ENCODE assay signal across 13 mouse cellular contexts in the genomic region with DNA sequence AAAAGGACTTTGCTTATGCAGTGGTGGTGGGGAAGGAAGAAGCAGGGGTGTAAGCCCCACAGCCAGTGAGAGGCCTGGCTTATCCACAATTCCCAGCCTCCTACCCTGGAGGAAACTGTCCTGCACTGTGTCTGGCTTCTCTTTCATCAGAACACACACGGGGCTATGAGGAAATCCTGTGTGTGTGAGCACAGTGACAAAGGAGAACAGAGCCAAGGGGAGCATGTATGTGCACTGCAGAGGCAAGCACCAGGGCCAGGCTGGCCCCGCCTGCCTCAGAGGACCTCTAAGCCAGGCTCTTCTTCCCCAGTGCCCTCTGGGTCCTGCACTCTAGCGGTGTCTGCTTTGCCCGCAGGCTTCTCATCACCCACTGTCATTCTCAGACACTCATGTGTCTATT. TPM values are rescaled to one million over a fixed set of nuclear protein-coding genes. Genes with fewer than 3 reads are reported as not detected.
DNase-seq lines count a peak whose midpoint lies in the region; ATAC-seq and TF ChIP-seq lines count a peak whose summit lies in the region.
"Had no signal": no experiment of that assay in that cellular context is flagged by ENCODE, and none has a peak within 500 bp of the region (broad histone marks: within the 10 kb centered on the region; RNA-seq: fewer than 3 reads in every experiment).

No protein-coding gene starts in this region.

- 57% methylated on average over 4 of the region's 4 CpGs for WGBS in heart, embryonic 15.5 days
- WGBS in midbrain, embryonic 11.5 days = 81% methylated on average over 4 of the region's 4 CpGs
- WGBS in midbrain, embryonic 14.5 days = 88% methylated on average over 4 of the region's 4 CpGs
- WGBS in midbrain, postnatal 0 days = 77% methylated on average over 4 of the region's 4 CpGs
- WGBS in limb, embryonic 10.5 days = 85% methylated on average over 4 of the region's 4 CpGs

- no peak overlapping the region for H3K4me3 ChIP-seq in heart, embryonic 15.5 days
- no peak overlapping the region for H3K4me3 ChIP-seq in midbrain, embryonic 11.5 days (ENCODE audit: low read depth, low read length)
- H3K4me3 ChIP-seq in midbrain, embryonic 14.5 days (replicated peaks; ENCODE audit: low read depth, low read length) = no peak overlapping the region
- H3K4me3 ChIP-seq in midbrain, postnatal 0 days (ENCODE audit: low read depth, low read length) = no peak overlapping the region
- H3K4me3 ChIP-seq in limb, embryonic 10.5 days = no peak overlapping the region
- H3K4me3 ChIP-seq: left cerebral cortex, adult 2 months had no signal

- no peak for TF ChIP-seq CTCF in midbrain, postnatal 0 days (IDR thresholded peaks at IDR 0.05)

- H3K36me3 ChIP-seq in heart, embryonic 15.5 days = no peaks in the 10 kb centered on the region; the same call in 1 of the 2 replicates
- no peaks in the 10 kb centered on the region for H3K36me3 ChIP-seq in midbrain, embryonic 11.5 days (ENCODE audit: control insufficient read depth, insufficient read depth, low read length)
- H3K36me3 ChIP-seq in midbrain, embryonic 14.5 days (ENCODE audit: control insufficient read depth, insufficient read depth, low read length) = peaks cover 14% of the 10 kb centered on the region; the same call in 1 of the 2 replicates
- H3K36me3 ChIP-seq in midbrain, postnatal 0 days (ENCODE audit: insufficient read depth, low read length) = peaks cover 14% of the 10 kb centered on the region; the same call in 1 of the 2 replicates
- H3K36me3 ChIP-seq in limb, embryonic 10.5 days = no peaks in the 10 kb centered on the region

- peaks cover 7% of the 10 kb centered on the region for H3K4me1 ChIP-seq in heart, embryonic 15.5 days (replicated peaks)
- H3K4me1 ChIP-seq in midbrain, embryonic 11.5 days (ENCODE audit: control insufficient read depth, insufficient read depth, low read length) = no peaks in the 10 kb centered on the region
- no peaks in the 10 kb centered on the region for H3K4me1 ChIP-seq in midbrain, embryonic 14.5 days (ENCODE audit: control insufficient read depth, insufficient read depth, low read length)
- no peaks in the 10 kb centered on the region for H3K4me1 ChIP-seq in midbrain, postnatal 0 days (ENCODE audit: insufficient read depth, low read length)
- H3K4me1 ChIP-seq in limb, embryonic 10.5 days = no peaks in the 10 kb centered on the region

- ATAC-seq in heart, embryonic 15.5 days (replicated peaks; ENCODE audit: insufficient number of reproducible peaks, insufficient read depth, low FRiP score, low read depth) = peak; percentile 47; the same call in 1 of the 2 replicates
- ATAC-seq in midbrain, embryonic 11.5 days (ENCODE audit: low FRiP score) = no peak
- ATAC-seq in midbrain, embryonic 14.5 days (ENCODE audit: low FRiP score, low TSS enrichment) = no peak
- no peak for ATAC-seq in midbrain, postnatal 0 days (ENCODE audit: low FRiP score)

- no peaks in the 10 kb centered on the region for H3K9me3 ChIP-seq in heart, embryonic 15.5 days (replicated peaks)
- H3K9me3 ChIP-seq in midbrain, embryonic 11.5 days (ENCODE audit: control insufficient read depth, low read length) = no peaks in the 10 kb centered on the region
- H3K9me3 ChIP-seq in midbrain, embryonic 14.5 days (ENCODE audit: control insufficient read depth, low read length) = no peaks in the 10 kb centered on the region
- H3K9me3 ChIP-seq in midbrain, postnatal 0 days (ENCODE audit: low read length) = no peaks in the 10 kb centered on the region
- H3K9me3 ChIP-seq in limb, embryonic 10.5 days (replicated peaks) = no peaks in the 10 kb centered on the region

- no peak overlapping the region for H3K9ac ChIP-seq in heart, embryonic 15.5 days
- H3K9ac ChIP-seq in midbrain, embryonic 11.5 days (ENCODE audit: low read length) = no peak overlapping the region
- no peak overlapping the region for H3K9ac ChIP-seq in midbrain, embryonic 14.5 days (replicated peaks; ENCODE audit: low read length)
- H3K9ac ChIP-seq in midbrain, postnatal 0 days (replicated peaks; ENCODE audit: low read length, poor library complexity, severe bottlenecking) = no peak overlapping the region

- no peak overlapping the region for H3K27ac ChIP-seq in heart, embryonic 15.5 days
- no peak overlapping the region for H3K27ac ChIP-seq in midbrain, embryonic 11.5 days (ENCODE audit: low read depth, low read length)
- H3K27ac ChIP-seq in midbrain, embryonic 14.5 days (replicated peaks; ENCODE audit: low read depth, low read length) = no peak overlapping the region
- H3K27ac ChIP-seq in midbrain, postnatal 0 days (ENCODE audit: low read depth, low read length) = 0 out of 2 replicates have a peak overlapping the region, but pooled peaks have one; percentile 38
- H3K27ac ChIP-seq in limb, embryonic 10.5 days = no peak overlapping the region
- H3K27ac ChIP-seq: left cerebral cortex, adult 2 months had no signal

- peak; percentile 28 for DNase-seq in adrenal gland, adult 2 months
- no peak for DNase-seq in adrenal gland, postnatal 4 days (ENCODE audit: low spot score in 2 of 2)
- DNase-seq in heart, postnatal 25 days (ENCODE audit: low spot score) = no peak
- DNase-seq in midbrain, embryonic 11.5 days (ENCODE audit: low spot score, missing footprints) = peak; percentile 47
- no peak for DNase-seq in midbrain, embryonic 14.5 days
- no peak for DNase-seq in midbrain, postnatal 0 days (ENCODE audit: low spot score)
- DNase-seq in limb, embryonic 10.5 days (ENCODE audit: low spot score) = no peak
- DNase-seq: cerebellum, adult 9-10 months; kidney, adult 2 months; lung, postnatal 36 days; thymus, postnatal 4 days had no signal

- intact Hi-C loops in heart, postnatal 25 days (cut with DNase I) = no loop called here

- H3K4me2 ChIP-seq in heart, embryonic 15.5 days = no peak overlapping the region
- H3K4me2 ChIP-seq in midbrain, embryonic 11.5 days = no peak overlapping the region
- H3K4me2 ChIP-seq in midbrain, embryonic 14.5 days (ENCODE audit: low read length) = no peak overlapping the region
- no peak overlapping the region for H3K4me2 ChIP-seq in midbrain, postnatal 0 days (ENCODE audit: low read depth, low read length, poor library complexity, severe bottlenecking)

- no peaks in the 10 kb centered on the region for H3K27me3 ChIP-seq in heart, embryonic 15.5 days
- no peaks in the 10 kb centered on the region for H3K27me3 ChIP-seq in midbrain, embryonic 11.5 days (ENCODE audit: control insufficient read depth, insufficient read depth, low read length)
- no peaks in the 10 kb centered on the region for H3K27me3 ChIP-seq in midbrain, embryonic 14.5 days (ENCODE audit: control insufficient read depth, insufficient read depth, low read length)
- H3K27me3 ChIP-seq in midbrain, postnatal 0 days (ENCODE audit: insufficient read depth, low read length) = no peaks in the 10 kb centered on the region
- H3K27me3 ChIP-seq in limb, embryonic 10.5 days (ENCODE audit: low read depth, poor library complexity, severe bottlenecking) = no peaks in the 10 kb centered on the region

RNA-seq across cellular contexts. Expression of a gene that starts 34.8 kb away (rescaled TPM):
- total RNA-seq in adrenal gland, adult 2 months (2021) = 10 to 100 TPM; 40.7 to 58.3 TPM
- 14.1 and 20.7 TPM in 2 replicates for polyA plus RNA-seq in adrenal gland, adult 2 months (2012; rRNA removed)
- total RNA-seq in adrenal gland, postnatal 4 days (2021) = 10 to 100 TPM; 59.6 to 65.1 TPM
- polyA plus RNA-seq in heart, embryonic 15.5 days (2015; fragmentation: Nextera tagmentation; extraction: Ambion mirVana) = 46.6 and 47.6 TPM in 2 replicates
- 10 to 100 TPM; 69.9 to 70.4 TPM for total RNA-seq in heart, postnatal 25 days (2021)
- 57.7 and 60.8 TPM in 2 replicates for polyA plus RNA-seq in midbrain, embryonic 11.5 days (2014; fragmentation: Nextera tagmentation; extraction: Ambion mirVana)
- polyA plus RNA-seq in midbrain, embryonic 14.5 days (2014; fragmentation: Nextera tagmentation; extraction: Ambion mirVana) = 38.7 and 42.6 TPM in 2 replicates
- total RNA-seq in midbrain, postnatal 0 days (2014; rRNA removed) = 24.9 and 34.8 TPM in 2 replicates
- polyA plus RNA-seq in midbrain, postnatal 0 days (2015; fragmentation: Nextera tagmentation; extraction: Ambion mirVana) = 36.0 and 36.4 TPM in 2 replicates
- polyA plus RNA-seq in limb, embryonic 10.5 days (2016; fragmentation: Nextera tagmentation; extraction: Ambion mirVana) = 57.9 and 64.1 TPM in 2 replicates

RNA-seq across cellular contexts. Expression of a gene that starts 34.9 kb away (rescaled TPM):
- 10 to 100 TPM; 42.6 to 43.5 TPM for total RNA-seq in adrenal gland, adult 2 months (2021)
- 39.0 and 48.4 TPM in 2 replicates for polyA plus RNA-seq in adrenal gland, adult 2 months (2012; rRNA removed)
- 10 to 100 TPM; 46.4 TPM for total RNA-seq in adrenal gland, postnatal 4 days (2021)
- 32.0 and 32.2 TPM in 2 replicates for polyA plus RNA-seq in heart, embryonic 15.5 days (2015; fragmentation: Nextera tagmentation; extraction: Ambion mirVana)
- total RNA-seq in heart, postnatal 25 days (2021) = 10 to 100 TPM; 16.0 to 18.0 TPM
- polyA plus RNA-seq in midbrain, embryonic 11.5 days (2014; fragmentation: Nextera tagmentation; extraction: Ambion mirVana) = 47.1 and 49.1 TPM in 2 replicates
- 99.6 and 132 TPM in 2 replicates for polyA plus RNA-seq in midbrain, embryonic 14.5 days (2014; fragmentation: Nextera tagmentation; extraction: Ambion mirVana)
- total RNA-seq in midbrain, postnatal 0 days (2014; rRNA removed) = 104 and 111 TPM in 2 replicates
- polyA plus RNA-seq in midbrain, postnatal 0 days (2015; fragmentation: Nextera tagmentation; extraction: Ambion mirVana) = 94.9 and 98.1 TPM in 2 replicates
- 25.7 and 30.6 TPM in 2 replicates for polyA plus RNA-seq in limb, embryonic 10.5 days (2016; fragmentation: Nextera tagmentation; extraction: Ambion mirVana)

Comparison
In these comparisons a context has a peak if more than half of its experiments do, and no peak if none do; other contexts are left out.
1. DNase-seq: peak in adrenal gland, adult 2 months (single experiment) and midbrain, embryonic 11.5 days (single experiment); none in adrenal gland, postnatal 4 days (0 of 2), heart, postnatal 25 days (single experiment), midbrain, embryonic 14.5 days (single experiment), midbrain, postnatal 0 days (single experiment) and limb, embryonic 10.5 days (single experiment).